Mouse (Mus musculus) neutrophil, adult 5-6 weeks (primary cell): ENCODE measurements at regions not wholly inside any gene's neighbourhood (a gene's known extent, or its start where the extent isn't known, plus 50 kb on each side); places are given as distances from the start of the nearest gene placed in this dataset.
"Not testable (repeated sequence)": the region's sequence is repeated elsewhere in the genome, so short reads cannot be mapped to it uniquely, and the experiment has no call there.

ENCODE experiments used
- ATAC-seq: fragments of 151-379, 151-347 bp; 2 replicates; pipeline ENCODE4 v1.8.0; 2017; ENCODE audit warnings: mild to moderate bottlenecking, moderate TSS enrichment; ENCODE audit not compliant: insufficient number of reproducible peaks, poor library complexity, low FRiP score, severe bottlenecking; ENCODE audit errors: extremely low read depth

GRCm38 (mm10) chr3:8310379-8311128, 1299.3 kb downstream of the Zfp704 start:
- ATAC-seq = no peak

- no peak for ATAC-seq
Measured at GRCm38 (mm10) chr3:8307296-8307695, 1302.6 kb downstream of the Zfp704 start.

- ATAC-seq = no peak
Measured at GRCm38 (mm10) chr3:8304784-8305183, 1305.1 kb downstream of the Zfp704 start.

- no peak for ATAC-seq
Measured at GRCm38 (mm10) chr3:8293036-8293435, 1316.8 kb downstream of the Zfp704 start.

- ATAC-seq = no peak
Measured at GRCm38 (mm10) chr3:8289558-8289957, 1320.3 kb downstream of the Zfp704 start.

GRCm38 (mm10) chr3:8288437-8288836, 1321.4 kb downstream of the Zfp704 start:
- ATAC-seq = no peak

GRCm38 (mm10) chr3:8284655-8285428, 1325.0 kb downstream of the Zfp704 start:
- no peak for ATAC-seq

- ATAC-seq = no peak
Measured at GRCm38 (mm10) chr3:8282411-8282810, 1327.5 kb downstream of the Zfp704 start.

GRCm38 (mm10) chr3:8276661-8277060, 1333.2 kb downstream of the Zfp704 start:
- no peak for ATAC-seq

GRCm38 (mm10) chr3:8270935-8271298, 1339.0 kb downstream of the Zfp704 start:
- ATAC-seq = no peak

GRCm38 (mm10) chr3:8270009-8270934, 1339.6 kb downstream of the Zfp704 start:
- ATAC-seq = no peak

GRCm38 (mm10) chr3:8265783-8266182, 1344.1 kb downstream of the Zfp704 start:
- no peak for ATAC-seq

- ATAC-seq = no peak
Measured at GRCm38 (mm10) chr3:8264366-8265033, 1345.4 kb downstream of the Zfp704 start.

GRCm38 (mm10) chr3:8257293-8257692, 1352.6 kb downstream of the Zfp704 start:
- ATAC-seq = no peak

GRCm38 (mm10) chr3:8252311-8252710, 1357.6 kb downstream of the Zfp704 start:
- no peak for ATAC-seq

- no peak for ATAC-seq
Measured at GRCm38 (mm10) chr3:8248911-8249310, 1361.0 kb downstream of the Zfp704 start.

- ATAC-seq = not testable (repeated sequence)
Measured at GRCm38 (mm10) chr3:8245822-8246221, 1364.1 kb downstream of the Zfp704 start.

- ATAC-seq = peak; percentile 80
Measured at GRCm38 (mm10) chr3:8245195-8245789, 1364.6 kb downstream of the Zfp704 start.
